Mouse (Mus musculus) brain, adult 2 months (tissue): ENCODE results near the gene Ccdc12.
A peak's percentile ranks its signal among the peaks of the same experiment; 100 is the strongest.

Source experiments
- DNase-seq: peaks from one replicate; pipeline ENCODE4 v3.0.0; 2011; ENCODE audit warnings: low read depth, low spot score

Gene Ccdc12

GRCm38 (mm10) chr9:110742295-110742950, 86.1 kb downstream of the Ccdc12 start:
- no peak for DNase-seq

- DNase-seq: no peak
Measured at GRCm38 (mm10) chr9:110742951-110743455, 86.7 kb downstream of the Ccdc12 start.

GRCm38 (mm10) chr9:110743456-110744323, 87.4 kb downstream of the Ccdc12 start:
- no peak for DNase-seq

- no peak for DNase-seq
Measured at GRCm38 (mm10) chr9:110745752-110746151, 89.4 kb downstream of the Ccdc12 start.

GRCm38 (mm10) chr9:110746238-110746637, 89.9 kb downstream of the Ccdc12 start:
- no peak for DNase-seq

- DNase-seq: no peak
Measured at GRCm38 (mm10) chr9:110746961-110747360, 90.7 kb downstream of the Ccdc12 start, which contains the start of gene Pth1r. Pth1r (minus strand) TSS chr9:110747145.

GRCm38 (mm10) chr9:110748451-110748850, 92.1 kb downstream of the Ccdc12 start:
- DNase-seq: no peak

- DNase-seq: no peak
Measured at GRCm38 (mm10) chr9:110750404-110751187, 94.3 kb downstream of the Ccdc12 start.

GRCm38 (mm10) chr9:110751412-110751811, 95.1 kb downstream of the Ccdc12 start:
- DNase-seq: no peak

- DNase-seq: no peak
Measured at GRCm38 (mm10) chr9:110752917-110753435, 96.7 kb downstream of the Ccdc12 start.

GRCm38 (mm10) chr9:110753773-110754172, 97.5 kb downstream of the Ccdc12 start:
- no peak for DNase-seq

- no peak for DNase-seq
Measured at GRCm38 (mm10) chr9:110757816-110758215, 101.5 kb downstream of the Ccdc12 start.

- peak; percentile 9 for DNase-seq
Measured at GRCm38 (mm10) chr9:110758605-110759004, 102.3 kb downstream of the Ccdc12 start.

GRCm38 (mm10) chr9:110759265-110759664, 103.0 kb downstream of the Ccdc12 start:
- peak; percentile 43 for DNase-seq

- no peak for DNase-seq
Measured at GRCm38 (mm10) chr9:110760886-110761285, 104.6 kb downstream of the Ccdc12 start.
